Mouse (Mus musculus) central nervous system, embryonic 11.5 days (tissue): Measurements from ENCODE around the gene Fam228a. TPM values are rescaled to one million over a fixed set of nuclear protein-coding genes. Genes with fewer than 3 reads are reported as not detected.

ENCODE experiments used
- polyA plus RNA-seq: library from polyadenylated mRNA; depleted of rRNA; stranded (reverse); fragments of >200 nt; gene quantifications from 2 replicates; pipeline ENCODE4 v1.2.3, GENCODE M21; 2012; rRNA removed

Fam228a gene
- 1.2 and 1.4 TPM in 2 replicates for polyA plus RNA-seq

DNA sequence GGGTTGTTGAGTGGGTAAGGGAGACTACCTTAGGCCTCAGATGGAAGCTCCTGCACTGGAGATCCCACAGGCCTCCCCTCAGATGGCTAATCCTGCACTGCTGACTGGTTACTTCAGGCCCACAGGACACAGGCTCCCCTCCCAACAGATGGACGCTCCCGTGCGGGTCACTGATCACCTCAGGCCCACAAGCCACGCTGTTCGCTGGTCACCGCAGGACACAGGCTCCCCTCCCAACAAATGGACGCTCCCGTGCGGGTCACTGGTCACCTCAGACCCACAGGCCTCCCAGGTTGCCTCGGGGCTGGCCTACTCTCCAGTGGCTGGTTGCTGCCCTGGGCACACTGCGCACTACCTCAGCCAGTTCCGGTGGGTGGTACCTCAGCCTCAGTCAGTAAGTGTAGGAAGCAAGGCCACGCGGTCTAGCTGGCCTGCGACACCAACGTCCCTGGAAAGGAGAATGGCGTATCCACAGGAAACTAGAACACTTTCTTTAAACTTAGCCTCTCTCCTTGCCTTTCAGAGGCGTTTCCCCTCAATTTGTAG, at the start of gene Fam228a:
TSS of gene Fam228a (minus strand) at position 400 of the 546 bp plus-strand sequence.

DNA sequence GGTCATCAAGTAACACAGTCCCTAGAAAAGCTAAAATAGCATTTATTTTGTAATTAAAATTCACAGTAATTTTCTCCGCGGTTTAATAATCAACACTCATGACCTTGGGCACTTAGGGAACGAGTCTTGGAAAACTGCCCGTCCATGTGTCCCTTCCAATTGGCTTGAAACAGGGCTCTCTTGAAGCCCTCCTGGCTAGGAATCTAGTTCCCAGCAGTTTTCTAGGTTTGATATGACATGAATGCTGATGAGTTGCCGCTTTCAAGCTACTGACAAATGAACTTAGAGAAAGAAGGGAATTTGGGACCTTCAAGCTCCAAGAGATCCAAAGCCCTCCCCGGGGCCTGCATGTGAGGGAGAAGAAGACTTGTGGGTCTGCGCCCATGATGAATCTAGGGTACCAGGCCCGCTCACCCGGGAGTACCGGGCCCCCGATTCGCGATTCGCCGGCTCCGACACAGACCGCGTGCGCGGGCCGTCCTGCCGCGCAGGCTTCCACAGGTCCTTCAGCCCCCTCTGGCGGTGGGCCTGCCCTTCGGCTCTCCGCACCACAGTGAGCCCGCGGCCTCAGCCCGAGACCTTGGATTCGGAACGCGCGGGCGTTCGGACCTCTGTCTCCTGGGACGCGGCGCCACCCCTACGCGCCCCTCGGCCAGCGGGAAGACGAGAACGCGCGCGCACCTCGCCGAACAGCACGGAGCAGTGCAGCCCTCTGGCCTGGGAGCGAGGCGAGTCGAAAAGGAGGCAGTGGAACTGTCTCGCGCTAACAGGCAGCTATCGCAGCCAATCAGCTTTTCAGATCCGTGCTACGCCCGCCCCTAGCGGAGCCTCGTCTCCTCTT, 30.5 kb upstream of the Fam228a start, which contains the start of the genes Pfn4 and Fam228b:
TSS of gene Pfn4 (plus strand) at position 531 of the 841 bp plus-strand sequence.
TSS of gene Fam228b (minus strand) at position 776 of the 841 bp plus-strand sequence.

Other genes starting within 250 kb of the Fam228a start
- gene Itsn2, start 145.8 kb downstream of the Fam228a start, polyA plus RNA-seq: 14.1 and 19.4 TPM in 2 replicates
- gene Gm3625, start 145.5 kb downstream of the Fam228a start, polyA plus RNA-seq: not detected in 2 replicates
- 1.9 and 2.3 TPM in 2 replicates for gene Pfn4, start 30.6 kb upstream of the Fam228a start, polyA plus RNA-seq
- gene Fam228b, start 30.8 kb upstream of the Fam228a start, polyA plus RNA-seq: 3.8 and 5.5 TPM in 2 replicates
- gene Sf3b6, start 79.1 kb upstream of the Fam228a start, polyA plus RNA-seq: 150 and 217 TPM in 2 replicates
- gene Fkbp1b, start 103.2 kb upstream of the Fam228a start, polyA plus RNA-seq: 6.9 and 16.6 TPM in 2 replicates
- gene Wdcp, start 104.9 kb upstream of the Fam228a start, polyA plus RNA-seq: 13.3 and 21.2 TPM in 2 replicates
- 6.2 and 8.1 TPM in 2 replicates for gene Mfsd2b, start 135.9 kb upstream of the Fam228a start, polyA plus RNA-seq
- gene Ubxn2a, start 169.3 kb upstream of the Fam228a start, polyA plus RNA-seq: 5.6 and 8.8 TPM in 2 replicates
- 24.9 and 32.5 TPM in 2 replicates for gene Atad2b, start 178.9 kb upstream of the Fam228a start, polyA plus RNA-seq